Mouse (Mus musculus): ENCODE data around the gene Ccdc142. TPM values are rescaled to one million over a fixed set of nuclear protein-coding genes. Genes with fewer than 3 reads are reported as not detected.
A peak's percentile ranks its signal among the peaks of the same experiment; 100 is the strongest.

The Ccdc142 gene
- polyA plus RNA-seq, 1 experiment from 2014 or later: 3.8 TPM

- no peaks in the 10 kb centered on the region for H3K36me3 ChIP-seq
- DNase-seq (ENCODE audit: low spot score): no peak
- H3K9me3 ChIP-seq (replicated peaks): no peaks in the 10 kb centered on the region
- 45% methylated on average over 6 of the region's 6 CpGs for WGBS
- no peak overlapping the region for H3K4me3 ChIP-seq
- peaks cover 49% of the 10 kb centered on the region for H3K27me3 ChIP-seq (ENCODE audit: low read depth, poor library complexity, severe bottlenecking)
- peaks cover 15% of the 10 kb centered on the region for H3K4me1 ChIP-seq
- H3K27ac ChIP-seq: no peak overlapping the region
These were observed 8.8 kb upstream of the Ccdc142 start for GRCm38 (mm10) chr6:83092416-83093127.

GRCm38 (mm10) chr6:83095968-83096367 is 5.4 kb upstream of the Ccdc142 start:
- H3K27ac ChIP-seq: no peak overlapping the region
- no peaks in the 10 kb centered on the region for H3K36me3 ChIP-seq
- DNase-seq (ENCODE audit: low spot score): no peak
- 45% methylated on average over 6 of the region's 6 CpGs for WGBS
- peaks cover 17% of the 10 kb centered on the region; the same call in 1 of the 2 replicates for H3K27me3 ChIP-seq (ENCODE audit: low read depth, poor library complexity, severe bottlenecking)
- H3K4me1 ChIP-seq: peaks cover 16% of the 10 kb centered on the region
- H3K4me3 ChIP-seq: no peak overlapping the region
- no peaks in the 10 kb centered on the region for H3K9me3 ChIP-seq (replicated peaks)

- Histone ChIP-seq H3K4me3 (no peak overlapping the region), H3K9me3 (replicated peaks) (no peaks in the 10 kb centered on the region), H3K36me3 (no peaks in the 10 kb centered on the region), H3K27ac (no peak overlapping the region), H3K4me1 (peaks cover 39% of the 10 kb centered on the region), H3K27me3 (ENCODE audit: low read depth, poor library complexity, severe bottlenecking) (peaks cover 18% of the 10 kb centered on the region)
- no peak for DNase-seq (ENCODE audit: low spot score)
- 71% methylated on average over 2 of the region's 2 CpGs for WGBS
These were observed 3.0 kb upstream of the Ccdc142 start for GRCm38 (mm10) chr6:83098411-83098810.

GRCm38 (mm10) chr6:83101688-83102556 is 521 bp downstream of the Ccdc142 start:
- Histone ChIP-seq H3K4me1 (peaks cover 36% of the 10 kb centered on the region), H3K36me3 (peaks cover 7% of the 10 kb centered on the region; the same call in 1 of the 2 replicates), H3K27me3 (ENCODE audit: low read depth, poor library complexity, severe bottlenecking) (peaks cover 11% of the 10 kb centered on the region), H3K4me3 (peak overlapping the region; percentile 76), H3K27ac (peak overlapping the region; percentile 89), H3K9me3 (replicated peaks) (no peaks in the 10 kb centered on the region)
- DNase-seq (ENCODE audit: low spot score): peak; percentile 83
- WGBS: under 1% methylated on average over 67 of the region's 74 CpGs

GRCm38 (mm10) chr6:83103130-83103650 is 1.8 kb downstream of the Ccdc142 start:
- peaks cover 11% of the 10 kb centered on the region for H3K27me3 ChIP-seq (ENCODE audit: low read depth, poor library complexity, severe bottlenecking)
- H3K4me3 ChIP-seq: peak overlapping the region; percentile 76; the same call in 1 of the 2 replicates
- H3K9me3 ChIP-seq (replicated peaks): no peaks in the 10 kb centered on the region
- no peak for DNase-seq (ENCODE audit: low spot score)
- peaks cover 7% of the 10 kb centered on the region; the same call in 1 of the 2 replicates for H3K36me3 ChIP-seq
- WGBS: 38% methylated on average over 11 of the region's 11 CpGs
- H3K27ac ChIP-seq: no peak overlapping the region
- H3K4me1 ChIP-seq: peaks cover 43% of the 10 kb centered on the region

- Histone ChIP-seq H3K9me3 (replicated peaks) (no peaks in the 10 kb centered on the region), H3K36me3 (peaks cover 7% of the 10 kb centered on the region; the same call in 1 of the 2 replicates), H3K27me3 (ENCODE audit: low read depth, poor library complexity, severe bottlenecking) (peaks cover 11% of the 10 kb centered on the region), H3K27ac (no peak overlapping the region), H3K4me1 (peaks cover 41% of the 10 kb centered on the region), H3K4me3 (no peak overlapping the region)
- no peak for DNase-seq (ENCODE audit: low spot score)
- 88% methylated on average over 4 of the region's 4 CpGs for WGBS
These were observed 2.8 kb downstream of the Ccdc142 start for GRCm38 (mm10) chr6:83104158-83104557.

GRCm38 (mm10) chr6:83107566-83108400 is 6.4 kb downstream of the Ccdc142 start:
- Histone ChIP-seq H3K9me3 (replicated peaks) (no peaks in the 10 kb centered on the region), H3K27ac (peak overlapping the region; percentile 96), H3K36me3 (peaks cover 18% of the 10 kb centered on the region), H3K27me3 (ENCODE audit: low read depth, poor library complexity, severe bottlenecking) (peaks cover 9% of the 10 kb centered on the region), H3K4me1 (peaks cover 32% of the 10 kb centered on the region), H3K4me3 (peak overlapping the region; percentile 95)
- DNase-seq (ENCODE audit: low spot score): peak; percentile 90
- WGBS: 36% methylated on average over 13 of the region's 13 CpGs

- H3K27ac ChIP-seq: peak within 1 kb of the TSS; percentile 96
- no peaks in the 10 kb centered on the region for H3K27me3 ChIP-seq (ENCODE audit: low read depth, poor library complexity, severe bottlenecking)
- H3K9me3 ChIP-seq (replicated peaks): no peaks in the 10 kb centered on the region
- H3K4me3 ChIP-seq: peak within 1 kb of the TSS; percentile 95
- under 1% methylated on average over 76 of the region's 76 CpGs for WGBS
- peak; percentile 88 for DNase-seq (ENCODE audit: low spot score)
- H3K36me3 ChIP-seq: peaks cover 18% of the 10 kb centered on the region
- peaks cover 24% of the 10 kb centered on the region for H3K4me1 ChIP-seq
These were observed 7.6 kb downstream of the Ccdc142 start, which contains the start of gene Mrpl53 for GRCm38 (mm10) chr6:83108762-83109668. Mrpl53 (plus strand) TSS chr6:83109040.

GRCm38 (mm10) chr6:83111510-83112136 is 10.2 kb downstream of the Ccdc142 start:
- WGBS: 89% methylated on average over 4 of the region's 4 CpGs
- Histone ChIP-seq H3K4me3 (no peak overlapping the region), H3K27ac (no peak overlapping the region), H3K9me3 (replicated peaks) (no peaks in the 10 kb centered on the region), H3K4me1 (peaks cover 46% of the 10 kb centered on the region), H3K27me3 (ENCODE audit: low read depth, poor library complexity, severe bottlenecking) (no peaks in the 10 kb centered on the region), H3K36me3 (peaks cover 12% of the 10 kb centered on the region)
- DNase-seq (ENCODE audit: low spot score): no peak

- H3K27me3 ChIP-seq (ENCODE audit: low read depth, poor library complexity, severe bottlenecking): no peaks in the 10 kb centered on the region
- DNase-seq (ENCODE audit: low spot score): peak; percentile 97
- no peaks in the 10 kb centered on the region for H3K9me3 ChIP-seq (replicated peaks)
- peaks cover 47% of the 10 kb centered on the region for H3K36me3 ChIP-seq
- peak within 1 kb of the TSS; percentile 83 for H3K4me3 ChIP-seq
- WGBS: 1% methylated on average over 58 of the region's 58 CpGs
- peak within 1 kb of the TSS; percentile 93 for H3K27ac ChIP-seq
- H3K4me1 ChIP-seq: peaks cover 40% of the 10 kb centered on the region
These were observed 13.7 kb downstream of the Ccdc142 start, which contains the start of gene Mogs for GRCm38 (mm10) chr6:83115011-83115671. Mogs (plus strand) TSS chr6:83115496.

Measured in limb, embryonic 10.5 days (tissue).